Mouse (Mus musculus) liver, adult 2 months (tissue): ENCODE measurements around the gene Cmah.

ENCODE experiments used
- CTCF ChIP-seq: fragments of 200-500 bp; IDR thresholded peaks from 2 replicates; pipeline ENCODE4 v1.5.1; 2011; ENCODE audit warnings: low read depth, low read length, control low read depth
- POLR2A ChIP-seq: fragments of 200-500 bp; IDR thresholded peaks from 2 replicates; pipeline ENCODE4 v1.6.1; 2011; ENCODE audit warnings: low read length, control low read depth; ENCODE audit not compliant: insufficient read depth; ENCODE audit errors: extremely low read depth

DNA sequence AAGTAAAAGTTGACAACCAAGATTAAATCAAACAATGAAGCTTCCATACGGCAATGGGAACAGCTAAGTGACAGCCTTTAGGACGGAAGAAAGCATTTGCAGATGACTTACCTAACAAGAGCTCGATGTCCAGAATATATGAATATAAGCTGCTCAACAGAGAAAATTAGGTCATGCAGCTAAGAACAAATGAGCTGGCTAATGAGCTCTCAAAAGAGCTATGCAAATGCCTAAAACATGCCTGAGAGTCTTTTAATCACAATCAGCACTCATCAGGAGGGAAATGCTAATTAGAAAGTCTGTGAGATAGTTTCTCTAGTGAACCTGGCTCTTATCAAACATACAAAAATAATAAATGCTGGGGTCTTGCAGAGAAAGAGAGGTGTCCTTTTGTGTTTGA lies 56.7 kb downstream of the Cmah start:
- TF ChIP-seq CTCF (no peak), POLR2A (no peak)
